Mouse (Mus musculus) C3H10T1/2 (cell line): Measurements from ENCODE around the gene Emx2. TPM values are rescaled to one million over a fixed set of nuclear protein-coding genes. Genes with fewer than 3 reads are reported as not detected.

ENCODE experiments used
- polyA plus RNA-seq, 2 experiments: library from polyadenylated mRNA; unstranded; fragments of >200 nt; fragmentation: generic; extraction: Trizol; gene quantifications; one replicate each; pipeline ENCODE4 v1.2.1; 2012; ENCODE audit warnings: missing spikeins in 2 of 2

Emx2 gene
- polyA plus RNA-seq: under 1 TPM; 0.13 to 0.53 TPM

GRCm38 (mm10) chr19:59457951-59458742, at the start of gene Emx2:
Gene Emx2, plus strand, starts transcription at chr19:59458372.

Other genes with a start within 250 kb of the Emx2 start
- gene Kcnk18, start 239.2 kb upstream of the Emx2 start, polyA plus RNA-seq: not detected
- under 1 TPM; 0.01 to 0.09 TPM for gene Slc18a2, start 197.5 kb upstream of the Emx2 start, polyA plus RNA-seq
- gene Rps12-ps3, start 136.1 kb upstream of the Emx2 start, polyA plus RNA-seq: 100 to 1,000 TPM; 429 to 483 TPM
- gene Pdzd8, start 112.6 kb upstream of the Emx2 start, polyA plus RNA-seq: 1 to 10 TPM in 1 of 2 experiments, under 1 TPM in 1; 0.42 to 3.8 TPM